In genomic region chr5:133487806-133488290, GRCm38 (mm10) we compare ENCODE assay signal across 8 mouse cellular contexts.
A peak's percentile ranks its signal among the peaks of the same experiment; 100 is the strongest.
DNase-seq lines count a peak whose midpoint lies in the region; ATAC-seq lines count a peak whose summit lies in the region.

No protein-coding gene starts in this region.

- ATAC-seq in megakaryocyte, adult 5-6 weeks (ENCODE audit: poor library complexity, severe bottlenecking), result no peak

- peak; percentile 77 for DNase-seq in Muller cell, postnatal 12 days (ENCODE audit: inconsistent ontology term)
- DNase-seq in adrenal gland, postnatal 14 days, result peak; percentile 89
- peak; percentile 40 to 49 for DNase-seq in frontal cortex, postnatal 14 days (ENCODE audit: low spot score in 2 of 2)
- peak; percentile 73 to 80 for DNase-seq in heart, postnatal 14 days
- peak; percentile 64 to 90 for DNase-seq in left cerebral cortex, adult 9 months (ENCODE audit: low spot score in 2 of 2)
- DNase-seq in right cerebral cortex, adult 2 months (ENCODE audit: low spot score in 2 of 2), result peak; percentile 64 to 73
- DNase-seq in spleen, postnatal 14 days (ENCODE audit: low spot score in 2 of 2), result no peak

- intact Hi-C loops in heart, postnatal 14 days (cut with DNase I), result no loop called here

Comparison
In these comparisons a context has a peak if more than half of its experiments do, and no peak if none do; other contexts are left out.
1. DNase-seq: peak in Muller cell, postnatal 12 days (single experiment), adrenal gland, postnatal 14 days (single experiment), frontal cortex, postnatal 14 days (2 of 2), heart, postnatal 14 days (2 of 2), left cerebral cortex, adult 9 months (2 of 2) and right cerebral cortex, adult 2 months (2 of 2); none in spleen, postnatal 14 days (0 of 2).